Mouse (Mus musculus): ENCODE results near the gene Bivm. TPM values are rescaled to one million over a fixed set of nuclear protein-coding genes. Genes with fewer than 3 reads are reported as not detected.
A peak's percentile ranks its signal among the peaks of the same experiment; 100 is the strongest.

The Bivm gene
- polyA plus RNA-seq, 1 experiment from 2014 or later, result 19.9 TPM

GRCm38 (mm10) chr1:44129929-44130581, 11.3 kb downstream of the Bivm start:
- Histone ChIP-seq H3K36me3 (ENCODE audit: insufficient read depth, low read length) (peaks cover 29% of the 10 kb centered on the region), H3K9me3 (ENCODE audit: low read length) (no peaks in the 10 kb centered on the region), H3K27me3 (ENCODE audit: insufficient read depth, low read length) (no peaks in the 10 kb centered on the region), H3K4me1 (ENCODE audit: insufficient read depth, low read length) (no peaks in the 10 kb centered on the region), H3K27ac (ENCODE audit: low read length) (no peak overlapping the region), H3K9ac (replicated peaks; ENCODE audit: low read length) (no peak overlapping the region), H3K4me2 (replicated peaks; ENCODE audit: low read depth, low read length) (no peak overlapping the region), H3K4me3 (ENCODE audit: low read length) (no peak overlapping the region)
- no peak for ATAC-seq (ENCODE audit: low FRiP score, low TSS enrichment)
- WGBS, result 81% methylated on average over 4 of the region's 4 CpGs

- peaks cover 30% of the 10 kb centered on the region; the same call in 1 of the 2 replicates for H3K36me3 ChIP-seq (ENCODE audit: insufficient read depth, low read length)
- 80% methylated on average over 4 of the region's 4 CpGs for WGBS
- H3K4me1 ChIP-seq (ENCODE audit: insufficient read depth, low read length), result no peaks in the 10 kb centered on the region
- no peaks in the 10 kb centered on the region for H3K9me3 ChIP-seq (ENCODE audit: low read length)
- H3K4me2 ChIP-seq (replicated peaks; ENCODE audit: low read depth, low read length), result no peak overlapping the region
- ATAC-seq (ENCODE audit: low FRiP score, low TSS enrichment), result no peak
- H3K27ac ChIP-seq (ENCODE audit: low read length), result no peak overlapping the region
- H3K9ac ChIP-seq (replicated peaks; ENCODE audit: low read length), result no peak overlapping the region
- no peak overlapping the region for H3K4me3 ChIP-seq (ENCODE audit: low read length)
- no peaks in the 10 kb centered on the region for H3K27me3 ChIP-seq (ENCODE audit: insufficient read depth, low read length)
Observed at GRCm38 (mm10) chr1:44140232-44140631, 21.5 kb downstream of the Bivm start.

- no peak for ATAC-seq (ENCODE audit: low FRiP score, low TSS enrichment)
- peaks cover 26% of the 10 kb centered on the region; the same call in 1 of the 2 replicates for H3K36me3 ChIP-seq (ENCODE audit: insufficient read depth, low read length)
- H3K9me3 ChIP-seq (ENCODE audit: low read length), result no peaks in the 10 kb centered on the region
- H3K4me2 ChIP-seq (replicated peaks; ENCODE audit: low read depth, low read length), result no peak overlapping the region
- no peak overlapping the region for H3K27ac ChIP-seq (ENCODE audit: low read length)
- H3K4me3 ChIP-seq (ENCODE audit: low read length), result no peak overlapping the region
- WGBS, result 91% methylated on average over 5 of the region's 5 CpGs
- no peak overlapping the region for H3K9ac ChIP-seq (replicated peaks; ENCODE audit: low read length)
- H3K27me3 ChIP-seq (ENCODE audit: insufficient read depth, low read length), result no peaks in the 10 kb centered on the region
- no peaks in the 10 kb centered on the region for H3K4me1 ChIP-seq (ENCODE audit: insufficient read depth, low read length)
Observed at GRCm38 (mm10) chr1:44142747-44143146, 24.0 kb downstream of the Bivm start.

- H3K36me3 ChIP-seq (ENCODE audit: insufficient read depth, low read length), result peaks cover 10% of the 10 kb centered on the region; the same call in 1 of the 2 replicates
- H3K27ac ChIP-seq (ENCODE audit: low read length), result peak within 1 kb of the TSS; percentile 95
- peak; percentile 97 for ATAC-seq (ENCODE audit: low FRiP score, low TSS enrichment)
- H3K9me3 ChIP-seq (ENCODE audit: low read length), result no peaks in the 10 kb centered on the region
- peak within 1 kb of the TSS; percentile 92 for H3K4me3 ChIP-seq (ENCODE audit: low read length)
- H3K4me1 ChIP-seq (ENCODE audit: insufficient read depth, low read length), result peaks cover 7% of the 10 kb centered on the region
- no peaks in the 10 kb centered on the region for H3K27me3 ChIP-seq (ENCODE audit: insufficient read depth, low read length)
- H3K4me2 ChIP-seq (replicated peaks; ENCODE audit: low read depth, low read length), result peak within 1 kb of the TSS; percentile 79
- peak within 1 kb of the TSS; percentile 96 for H3K9ac ChIP-seq (replicated peaks; ENCODE audit: low read length)
- under 1% methylated on average over 66 of the region's 66 CpGs for WGBS
Observed at GRCm38 (mm10) chr1:44147563-44148381, 29.0 kb downstream of the Bivm start, which contains the start of gene Ercc5. Gene Ercc5 (plus strand): TSS chr1:44147744.

- 0 out of 2 replicates have a peak, but pooled peaks cover 5% of the 10 kb centered on the region for H3K36me3 ChIP-seq (ENCODE audit: insufficient read depth, low read length)
- 0 out of 2 replicates have a peak overlapping the region, but pooled peaks have one; percentile 7 for H3K9ac ChIP-seq (replicated peaks; ENCODE audit: low read length)
- no peak for ATAC-seq (ENCODE audit: low FRiP score, low TSS enrichment)
- H3K27me3 ChIP-seq (ENCODE audit: insufficient read depth, low read length), result no peaks in the 10 kb centered on the region
- peaks cover 7% of the 10 kb centered on the region for H3K4me1 ChIP-seq (ENCODE audit: insufficient read depth, low read length)
- H3K4me3 ChIP-seq (ENCODE audit: low read length), result peak overlapping the region; percentile 92
- peak overlapping the region; percentile 79 for H3K4me2 ChIP-seq (replicated peaks; ENCODE audit: low read depth, low read length)
- no peaks in the 10 kb centered on the region for H3K9me3 ChIP-seq (ENCODE audit: low read length)
- 43% methylated on average over 6 of the region's 6 CpGs for WGBS
- no peak overlapping the region for H3K27ac ChIP-seq (ENCODE audit: low read length)
Observed at GRCm38 (mm10) chr1:44148706-44149105, 29.9 kb downstream of the Bivm start.

- ATAC-seq (ENCODE audit: low FRiP score, low TSS enrichment), result no peak
- H3K9ac ChIP-seq (replicated peaks; ENCODE audit: low read length), result no peak overlapping the region
- WGBS, result 94% methylated on average over 4 of the region's 4 CpGs
Observed at GRCm38 (mm10) chr1:44155287-44155686, 36.5 kb downstream of the Bivm start.

GRCm38 (mm10) chr1:44158317-44158716, 39.6 kb downstream of the Bivm start:
- H3K27me3 ChIP-seq (ENCODE audit: insufficient read depth, low read length), result no peaks in the 10 kb centered on the region
- no peak overlapping the region for H3K27ac ChIP-seq (ENCODE audit: low read length)
- H3K4me1 ChIP-seq (ENCODE audit: insufficient read depth, low read length), result no peaks in the 10 kb centered on the region
- H3K4me2 ChIP-seq (replicated peaks; ENCODE audit: low read depth, low read length), result no peak overlapping the region
- no peak overlapping the region for H3K9ac ChIP-seq (replicated peaks; ENCODE audit: low read length)
- no peaks in the 10 kb centered on the region for H3K9me3 ChIP-seq (ENCODE audit: low read length)
- no peak overlapping the region for H3K4me3 ChIP-seq (ENCODE audit: low read length)
- ATAC-seq (ENCODE audit: low FRiP score, low TSS enrichment), result no peak
- peaks cover 46% of the 10 kb centered on the region for H3K36me3 ChIP-seq (ENCODE audit: insufficient read depth, low read length)
- WGBS, result 89% methylated on average over 6 of the region's 6 CpGs

More at GRCm38 (mm10) chr1:44155287-44155686, 36.5 kb downstream of the Bivm start:
- Histone ChIP-seq H3K27ac (ENCODE audit: low read length) (no peak overlapping the region), H3K4me2 (replicated peaks; ENCODE audit: low read depth, low read length) (no peak overlapping the region), H3K4me3 (ENCODE audit: low read length) (no peak overlapping the region), H3K36me3 (ENCODE audit: insufficient read depth, low read length) (peaks cover 22% of the 10 kb centered on the region), H3K4me1 (ENCODE audit: insufficient read depth, low read length) (no peaks in the 10 kb centered on the region), H3K27me3 (ENCODE audit: insufficient read depth, low read length) (no peaks in the 10 kb centered on the region), H3K9me3 (ENCODE audit: low read length) (no peaks in the 10 kb centered on the region)

GRCm38 (mm10) chr1:44161818-44162217, 43.1 kb downstream of the Bivm start:
- no peaks in the 10 kb centered on the region for H3K9me3 ChIP-seq (ENCODE audit: low read length)
- H3K27ac ChIP-seq (ENCODE audit: low read length), result no peak overlapping the region
- no peak overlapping the region for H3K4me2 ChIP-seq (replicated peaks; ENCODE audit: low read depth, low read length)
- no peak overlapping the region for H3K9ac ChIP-seq (replicated peaks; ENCODE audit: low read length)
- peaks cover 59% of the 10 kb centered on the region for H3K36me3 ChIP-seq (ENCODE audit: insufficient read depth, low read length)
- no peak for ATAC-seq (ENCODE audit: low FRiP score, low TSS enrichment)
- no peaks in the 10 kb centered on the region for H3K27me3 ChIP-seq (ENCODE audit: insufficient read depth, low read length)
- no peaks in the 10 kb centered on the region for H3K4me1 ChIP-seq (ENCODE audit: insufficient read depth, low read length)
- WGBS, result 96% methylated on average over 6 of the region's 6 CpGs
- no peak overlapping the region for H3K4me3 ChIP-seq (ENCODE audit: low read length)

- Histone ChIP-seq H3K4me3 (ENCODE audit: low read length) (no peak overlapping the region), H3K4me2 (replicated peaks; ENCODE audit: low read depth, low read length) (no peak overlapping the region), H3K9me3 (ENCODE audit: low read length) (no peaks in the 10 kb centered on the region), H3K27ac (ENCODE audit: low read length) (no peak overlapping the region), H3K36me3 (ENCODE audit: insufficient read depth, low read length) (peaks cover 64% of the 10 kb centered on the region), H3K27me3 (ENCODE audit: insufficient read depth, low read length) (no peaks in the 10 kb centered on the region), H3K9ac (replicated peaks; ENCODE audit: low read length) (no peak overlapping the region), H3K4me1 (ENCODE audit: insufficient read depth, low read length) (no peaks in the 10 kb centered on the region)
- ATAC-seq (ENCODE audit: low FRiP score, low TSS enrichment), result no peak
- WGBS, result 97% methylated on average over 5 of the region's 5 CpGs
Observed at GRCm38 (mm10) chr1:44162389-44162788, 43.6 kb downstream of the Bivm start.

All from kidney, embryonic 16.5 days (tissue).